Mouse (Mus musculus) monocyte, adult 2 months (primary cell): ENCODE measurements around the gene Atp1b3.
"Not testable (repeated sequence)": the region's sequence is repeated elsewhere in the genome, so short reads cannot be mapped to it uniquely, and the experiment has no call there.

Experiments
- DNase-seq, 2 experiments: peaks; one replicate each; pipeline ENCODE4 v3.0.0; 2022; ENCODE audit warnings: low spot score in 2 of 2, low read depth in 1 of 2

Gene Atp1b3

DNA sequence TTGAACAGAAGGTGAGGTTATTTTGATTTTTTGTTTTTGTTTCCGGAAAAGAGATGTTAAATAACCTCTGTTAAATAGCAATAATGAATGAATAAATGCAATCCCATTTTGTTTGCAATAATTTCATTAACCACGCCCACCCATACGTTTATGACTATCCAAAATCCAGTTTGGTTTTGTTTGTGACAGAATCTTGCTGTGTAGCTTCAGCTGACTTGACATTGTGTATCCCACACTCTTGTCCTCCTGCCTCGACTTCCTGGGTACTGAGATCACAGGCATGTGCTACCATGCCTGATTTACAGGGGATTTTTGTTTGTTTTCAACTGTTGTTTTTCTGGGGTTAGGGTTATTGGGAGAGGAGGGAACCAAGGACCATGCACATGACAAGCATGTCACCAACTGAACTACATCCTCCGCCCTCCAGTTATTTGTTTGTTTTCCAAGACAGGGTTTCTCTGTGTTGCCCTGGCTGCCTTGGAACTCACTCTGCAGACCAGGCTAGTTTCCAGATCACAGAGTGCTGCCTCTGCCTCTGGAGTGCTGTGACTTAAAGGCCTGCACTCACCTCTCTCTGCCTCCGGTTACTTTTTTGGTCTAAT is 1.1 kb upstream of the Atp1b3 start:
- no peak for DNase-seq

DNA sequence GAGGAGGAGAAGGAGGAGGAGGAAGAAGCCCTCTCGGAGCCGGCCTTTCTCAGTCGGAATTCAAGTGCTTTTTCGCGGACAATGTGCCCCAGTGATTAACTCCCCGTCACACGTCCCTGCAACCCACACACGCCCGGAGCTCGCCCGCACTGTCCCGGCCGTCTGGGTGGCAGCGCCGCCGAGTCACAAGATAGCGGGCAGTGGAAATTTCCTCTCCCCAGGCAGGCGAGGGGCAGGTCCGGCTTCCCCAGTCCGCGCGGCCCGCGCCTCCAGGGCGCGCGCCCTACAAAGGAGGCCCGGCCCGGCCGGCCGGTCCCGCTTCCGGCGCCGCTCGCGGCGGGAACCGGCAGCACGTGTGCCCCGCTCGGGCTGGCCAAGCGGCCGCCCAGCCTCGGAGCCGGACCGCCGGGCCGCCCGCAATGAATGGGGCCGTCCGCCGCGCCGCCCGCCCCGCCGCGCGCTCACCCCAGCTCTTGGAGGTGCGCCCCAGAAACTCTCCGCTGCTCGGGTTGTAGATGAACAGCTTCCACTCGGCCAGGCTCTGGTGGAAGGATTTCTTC is 581 bp downstream of the Atp1b3 start:
- peak in 1 of 2 experiments; percentile 69 for DNase-seq

DNA sequence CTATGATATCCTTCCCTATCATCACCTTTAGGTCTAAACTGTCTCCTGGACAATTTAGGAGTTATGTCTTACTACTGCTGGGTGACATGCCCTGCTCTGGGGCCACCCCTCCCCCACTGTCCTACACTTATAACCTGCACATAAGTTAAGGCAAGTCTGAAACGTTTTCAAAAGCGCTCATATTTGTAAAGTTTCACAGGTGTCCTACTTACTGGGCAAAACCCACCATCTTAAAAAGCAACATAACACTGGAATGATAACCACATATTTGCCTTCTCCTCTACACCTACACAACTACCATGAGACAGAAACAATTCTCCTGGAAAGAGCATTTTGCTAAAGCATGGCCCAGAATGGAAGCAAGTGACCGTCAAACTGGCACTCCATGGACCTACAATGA is 4.2 kb downstream of the Atp1b3 start:
- DNase-seq: no peak

DNA sequence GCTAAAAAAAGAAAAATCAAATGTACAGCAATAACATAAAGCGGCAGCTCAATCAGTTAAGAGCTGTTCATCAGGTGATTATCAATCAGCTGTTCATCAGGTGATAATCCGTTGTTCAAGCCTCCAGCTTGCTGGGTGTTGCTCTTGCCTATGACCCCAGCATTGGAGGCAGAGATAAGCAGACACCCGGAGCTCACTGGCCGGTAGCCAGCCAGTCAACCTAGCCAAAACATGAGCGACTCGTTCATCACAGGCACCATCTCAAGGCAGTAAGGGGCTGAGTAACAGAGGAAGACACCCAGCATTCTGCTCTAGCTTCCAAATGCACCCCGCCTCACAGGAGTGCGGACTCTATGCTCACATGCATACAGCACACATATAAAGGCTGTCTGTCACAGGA is 10.4 kb downstream of the Atp1b3 start:
- DNase-seq: no peak

DNA sequence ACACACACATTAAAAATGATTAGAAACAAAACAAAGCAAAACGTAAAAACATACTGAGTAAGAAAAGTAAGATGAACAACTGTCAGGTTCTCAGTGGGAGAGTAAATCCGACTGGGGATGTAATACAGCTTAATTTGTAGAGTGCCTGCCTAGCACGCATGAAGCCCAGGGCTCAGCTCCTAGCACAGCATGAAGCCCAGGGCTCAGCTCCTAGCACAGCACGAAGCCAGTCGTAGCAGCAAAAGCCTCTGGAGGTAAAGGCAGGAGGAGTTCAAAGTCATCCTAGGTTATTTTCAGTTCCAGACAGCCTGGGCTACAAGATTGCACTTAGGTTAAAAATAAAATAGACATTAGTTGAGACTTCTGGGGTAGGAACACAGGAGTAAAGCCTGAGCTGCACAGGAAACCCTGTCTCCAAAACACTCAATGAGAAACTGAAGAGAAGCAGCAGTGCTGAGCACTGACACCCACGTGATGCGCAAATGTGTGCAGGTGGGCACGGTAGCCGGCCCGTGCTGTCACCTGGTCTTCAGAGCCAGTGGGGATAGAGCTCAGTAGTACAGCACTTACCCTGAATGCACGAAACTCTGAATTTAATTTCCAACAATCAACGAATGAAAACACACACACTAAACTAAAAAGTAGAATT is 11.0 kb downstream of the Atp1b3 start:
- no peak for DNase-seq

DNA sequence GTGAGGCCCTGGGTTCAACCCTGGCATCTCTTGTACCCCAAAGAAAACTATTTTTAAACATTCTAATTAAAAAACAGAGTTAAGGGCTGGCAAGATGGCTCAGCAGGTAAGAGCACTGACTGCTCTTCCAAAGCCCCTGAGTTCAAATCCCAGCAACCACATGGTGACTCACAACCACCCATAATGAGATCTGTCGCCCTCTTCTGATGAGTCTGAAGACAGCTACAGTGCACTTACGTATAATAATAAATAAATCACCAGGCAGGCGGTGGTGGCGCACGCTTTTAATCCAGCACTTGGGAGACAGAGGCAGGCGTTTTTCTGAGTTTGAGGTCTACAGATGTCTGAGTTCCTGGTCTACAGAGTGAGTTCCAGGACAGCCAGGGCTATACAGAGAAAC is 12.5 kb downstream of the Atp1b3 start:
- not testable (repeated sequence) for DNase-seq

DNA sequence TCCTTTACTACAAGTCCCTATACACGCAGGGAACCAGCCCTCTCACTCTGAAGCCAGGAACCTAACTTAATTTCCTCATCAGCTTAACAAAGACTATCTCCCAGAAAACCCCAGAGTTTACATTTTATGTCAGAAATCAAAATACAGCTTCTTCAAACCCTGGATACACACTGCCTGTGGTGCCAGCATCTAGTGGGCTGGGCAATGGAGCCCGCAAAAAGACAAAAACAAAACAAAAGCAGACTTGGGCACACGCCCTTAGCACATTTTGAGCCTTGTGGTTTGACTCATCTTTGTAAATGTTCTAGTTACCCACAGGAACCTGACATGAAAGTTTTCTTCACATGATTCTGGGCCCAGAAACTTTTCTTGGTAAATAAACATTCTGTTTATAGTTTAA is 13.8 kb downstream of the Atp1b3 start:
- no peak for DNase-seq

DNA sequence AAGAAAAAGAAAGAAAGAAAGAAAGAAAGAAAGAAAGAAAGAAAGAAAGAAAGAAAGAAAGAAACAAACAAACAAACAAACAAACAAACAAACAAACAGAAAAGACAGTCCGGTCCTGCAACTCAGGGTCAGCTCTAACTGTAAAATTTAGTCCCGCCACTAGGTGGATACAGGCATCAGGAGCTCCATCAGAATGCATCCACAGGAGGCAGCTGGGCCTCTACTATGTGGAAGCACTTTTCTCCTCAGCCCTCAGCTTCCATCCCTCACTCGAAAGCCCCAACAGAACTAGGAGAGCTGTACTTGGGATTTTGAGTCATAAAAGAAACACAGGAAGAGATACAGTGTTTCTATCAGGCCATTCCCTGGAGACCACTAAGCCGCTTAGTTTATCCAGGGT is 14.2 kb downstream of the Atp1b3 start:
- DNase-seq: peak in 1 of 2 experiments; percentile 16

DNA sequence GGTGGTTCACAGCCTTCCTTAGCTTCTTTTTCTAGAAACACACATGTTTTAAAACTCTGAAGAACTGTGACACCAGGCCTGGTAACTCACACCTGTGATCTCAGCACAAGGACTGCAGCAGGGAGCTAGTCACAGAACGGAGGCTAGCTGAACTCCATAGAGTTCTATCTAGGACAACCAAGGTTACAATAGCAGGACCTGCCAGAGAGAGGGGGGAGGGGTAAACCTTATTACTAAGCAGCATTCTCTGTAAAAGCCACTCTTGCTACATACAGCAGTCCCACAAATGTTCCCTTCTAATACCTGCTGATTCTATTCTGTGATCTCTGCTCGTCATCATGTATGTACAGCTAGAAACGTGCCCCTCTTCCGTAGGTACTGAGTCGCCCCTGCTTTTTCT is 15.4 kb downstream of the Atp1b3 start:
- no peak for DNase-seq

DNA sequence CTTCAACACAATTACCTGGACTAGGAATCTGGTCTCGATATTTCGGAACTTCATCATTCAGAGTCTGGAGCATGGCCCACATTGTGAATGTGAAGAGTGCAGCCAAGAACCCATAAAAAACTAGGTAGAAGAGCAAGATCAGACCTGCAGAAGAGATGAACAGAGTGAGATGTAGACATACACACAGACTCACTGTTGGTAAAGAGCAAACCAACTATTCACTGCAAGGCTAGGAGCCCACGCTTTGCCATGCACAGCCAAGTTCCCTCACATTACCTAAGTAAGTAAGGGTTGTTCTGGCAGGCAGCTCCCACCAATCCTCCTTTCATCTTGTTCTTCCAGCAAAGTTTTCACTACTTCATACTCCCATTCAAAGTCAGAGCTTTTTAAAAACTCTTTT is 18.5 kb downstream of the Atp1b3 start:
- DNase-seq: no peak

DNA sequence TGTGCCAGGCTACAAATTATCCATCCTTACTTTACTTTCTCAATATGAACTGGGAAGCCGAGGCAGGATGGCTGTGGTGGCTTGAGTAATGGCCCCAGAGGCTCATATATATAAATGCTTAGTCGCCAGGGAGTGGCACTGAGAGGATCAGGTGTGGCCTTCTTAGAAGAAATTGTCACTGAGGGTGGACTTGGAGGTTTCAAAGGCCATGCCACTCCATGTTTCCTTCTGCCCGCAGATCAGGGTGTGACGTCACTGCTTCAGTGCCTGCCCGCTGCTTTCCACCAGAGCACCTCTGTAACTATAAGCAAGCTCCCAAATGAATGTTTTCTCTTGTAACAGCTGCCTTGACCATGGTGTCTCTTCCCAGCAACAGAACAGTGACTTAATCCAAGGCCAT is 33.1 kb downstream of the Atp1b3 start:
- DNase-seq: no peak

DNA sequence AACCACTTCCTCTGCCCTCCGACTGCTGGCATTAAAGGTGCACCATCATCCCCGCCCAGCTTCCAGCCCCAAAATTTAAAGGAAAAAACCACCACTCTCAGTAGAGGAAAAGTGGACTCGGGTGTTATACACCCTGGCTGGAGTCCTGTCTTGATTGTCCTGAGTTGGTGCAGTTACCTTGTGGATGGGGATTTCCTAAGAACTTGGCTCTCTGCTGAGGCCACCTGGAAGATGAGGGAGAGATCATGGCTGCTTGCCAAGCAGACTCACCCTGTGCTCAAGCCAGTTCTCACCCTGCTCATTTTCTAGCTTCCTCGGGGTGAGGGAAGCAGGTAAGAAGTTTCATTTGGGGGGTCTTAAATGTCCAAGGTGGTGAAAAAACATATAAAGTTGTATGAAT is 36.0 kb downstream of the Atp1b3 start:
- DNase-seq: no peak

DNA sequence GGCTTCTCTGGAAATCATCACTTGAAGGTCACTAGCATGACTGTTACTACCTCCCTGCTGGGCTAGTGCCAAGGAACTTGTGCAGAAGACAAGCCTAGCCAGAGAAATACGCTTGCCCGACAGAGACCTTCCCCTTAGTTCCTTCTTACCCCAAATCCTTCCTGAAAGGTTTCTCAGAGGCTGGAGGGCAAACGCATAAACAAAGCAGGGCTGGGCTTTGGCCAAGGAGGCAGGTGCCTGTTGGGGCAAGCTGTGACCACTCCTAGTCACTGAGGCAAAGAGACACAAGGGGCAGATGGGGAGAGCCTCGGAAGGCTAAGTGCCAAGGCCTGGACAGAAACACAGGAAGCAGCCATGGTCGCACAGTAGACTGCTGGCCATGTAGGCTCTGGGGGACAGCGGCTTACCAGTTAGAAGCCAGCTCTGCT is 37.7 kb downstream of the Atp1b3 start:
- no peak for DNase-seq

DNA sequence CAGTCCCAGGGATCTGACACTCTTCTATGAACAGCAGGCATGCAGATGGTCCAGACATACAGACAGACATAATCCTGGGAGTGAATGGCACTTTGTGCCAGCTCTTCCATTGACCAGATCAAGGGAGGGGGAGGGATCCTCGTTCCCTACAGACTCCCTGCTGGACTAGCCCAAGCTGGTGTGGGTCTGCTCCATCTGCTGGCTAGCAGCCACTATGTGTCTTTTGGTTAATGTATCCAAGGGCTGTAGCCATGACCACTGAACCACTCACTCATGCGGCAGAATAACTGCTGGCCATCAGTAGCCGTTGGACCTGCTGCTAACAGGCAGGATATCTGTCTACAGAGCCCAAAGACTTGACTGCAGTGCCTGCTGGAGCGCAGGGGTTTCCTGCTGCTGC is 39.7 kb downstream of the Atp1b3 start:
- no peak for DNase-seq

DNA sequence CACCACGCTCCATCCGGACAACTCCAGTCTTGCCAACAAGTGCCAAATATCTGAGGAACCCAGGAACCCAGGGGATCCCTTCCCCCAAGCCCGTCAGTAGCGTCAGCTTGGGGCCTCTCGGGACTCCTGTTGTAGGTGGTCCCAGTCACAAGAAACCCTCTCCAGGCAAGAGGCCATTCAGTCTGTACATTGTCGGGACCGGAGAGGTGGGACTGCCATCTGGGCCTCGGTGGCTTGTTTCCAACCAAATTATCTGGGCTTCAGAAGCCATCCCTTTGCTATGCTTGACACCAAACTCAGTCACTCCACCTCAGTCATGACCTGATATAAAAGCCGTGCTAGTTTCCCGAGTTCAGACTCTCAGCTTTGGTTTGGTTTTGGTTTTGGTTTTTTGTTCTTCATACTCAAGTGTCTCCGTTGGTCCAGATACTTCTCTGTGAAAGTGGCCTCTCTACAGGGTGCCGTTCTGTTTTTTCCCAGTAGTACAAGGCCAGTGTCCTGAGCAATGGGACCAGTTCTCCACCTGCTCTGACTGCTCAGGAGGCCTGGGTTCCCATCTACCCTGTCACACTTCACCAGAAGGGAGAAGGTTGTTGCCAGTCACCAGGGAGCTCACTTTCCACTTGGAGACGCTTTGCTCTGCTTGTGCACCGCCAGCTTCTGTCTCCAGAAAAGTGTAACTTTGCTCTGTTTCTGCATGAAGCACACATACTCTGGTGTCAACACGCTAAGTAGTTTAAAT is 41.7 kb downstream of the Atp1b3 start:
- DNase-seq: no peak

DNA sequence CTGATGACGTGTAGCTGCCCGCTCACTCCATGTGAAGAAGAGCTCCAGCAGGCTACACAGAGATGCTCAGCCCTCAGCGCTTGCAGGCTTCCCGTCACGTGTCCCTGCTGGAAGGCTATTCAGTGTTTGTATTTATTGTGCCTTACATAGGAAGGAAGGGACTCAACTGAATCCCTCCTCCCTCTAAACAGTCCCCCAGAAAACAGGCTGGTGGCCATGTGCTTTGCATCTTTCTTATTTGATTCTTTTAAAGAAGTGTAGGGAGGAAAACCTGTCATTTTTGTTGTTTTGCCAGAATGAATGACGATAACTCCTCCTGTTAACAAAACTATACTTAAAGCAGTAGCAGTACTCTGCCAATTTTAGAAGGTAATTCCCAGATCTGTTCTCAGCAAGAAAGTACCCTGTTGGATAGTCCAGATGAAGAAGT is 43.7 kb downstream of the Atp1b3 start:
- DNase-seq: no peak

DNA sequence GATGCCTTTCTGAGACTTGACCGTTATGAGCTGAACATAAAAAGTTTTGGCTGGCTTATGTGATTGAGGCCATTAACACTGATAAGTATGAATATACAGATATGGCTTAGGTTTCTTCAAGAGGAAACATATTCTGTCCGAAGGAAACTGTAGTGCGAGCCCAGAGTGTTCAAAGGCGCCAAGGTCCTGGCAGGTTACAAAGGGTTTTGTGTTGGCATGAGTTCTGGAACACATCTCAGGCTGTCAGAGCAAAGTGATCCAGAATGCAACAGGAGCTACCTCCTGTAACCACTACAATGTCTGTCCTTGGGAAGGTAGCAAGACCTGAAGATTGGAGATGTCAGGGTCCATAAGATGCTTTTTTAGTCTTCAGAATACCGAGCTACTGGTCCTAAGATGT is 44.9 kb downstream of the Atp1b3 start:
- DNase-seq: no peak

DNA sequence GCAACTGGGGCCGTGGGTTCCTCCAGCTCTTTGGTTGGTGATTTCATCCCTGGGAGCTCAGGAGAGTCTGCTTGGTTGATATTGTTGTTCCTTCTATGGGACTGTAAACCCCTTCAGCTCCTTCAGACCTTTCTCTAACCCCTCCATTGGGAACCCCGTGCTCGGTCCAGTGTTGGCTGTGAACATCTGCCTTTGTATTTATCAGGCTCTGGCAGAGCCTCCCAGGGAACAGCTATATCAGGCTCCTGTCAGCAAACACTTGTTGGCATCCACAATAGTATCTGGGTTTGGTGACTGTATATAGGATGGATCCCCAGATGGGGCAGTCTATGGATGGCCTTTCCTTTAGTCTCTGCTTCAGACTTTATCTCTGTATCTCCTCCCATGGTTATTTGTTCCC is 52.2 kb downstream of the Atp1b3 start:
- no peak for DNase-seq

DNA sequence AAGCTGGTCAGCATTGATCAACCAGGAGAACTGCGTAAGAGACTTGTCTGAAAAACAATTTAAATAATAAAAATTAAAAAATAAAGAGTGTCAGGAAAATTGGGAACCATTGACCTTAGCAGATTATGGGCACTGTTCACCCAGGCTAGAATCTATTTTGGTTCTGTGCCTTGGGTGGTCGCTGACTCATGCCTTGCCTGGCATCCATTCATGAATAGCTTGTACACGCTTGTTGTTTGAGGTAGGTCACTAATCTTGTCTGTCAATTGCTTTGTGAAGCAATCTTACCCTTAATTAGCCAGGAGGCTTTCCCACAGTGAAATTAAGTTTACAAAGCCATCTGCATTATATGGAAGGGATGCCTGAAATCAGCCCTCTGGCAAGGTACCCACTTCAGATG is 55.4 kb downstream of the Atp1b3 start:
- no peak for DNase-seq

DNA sequence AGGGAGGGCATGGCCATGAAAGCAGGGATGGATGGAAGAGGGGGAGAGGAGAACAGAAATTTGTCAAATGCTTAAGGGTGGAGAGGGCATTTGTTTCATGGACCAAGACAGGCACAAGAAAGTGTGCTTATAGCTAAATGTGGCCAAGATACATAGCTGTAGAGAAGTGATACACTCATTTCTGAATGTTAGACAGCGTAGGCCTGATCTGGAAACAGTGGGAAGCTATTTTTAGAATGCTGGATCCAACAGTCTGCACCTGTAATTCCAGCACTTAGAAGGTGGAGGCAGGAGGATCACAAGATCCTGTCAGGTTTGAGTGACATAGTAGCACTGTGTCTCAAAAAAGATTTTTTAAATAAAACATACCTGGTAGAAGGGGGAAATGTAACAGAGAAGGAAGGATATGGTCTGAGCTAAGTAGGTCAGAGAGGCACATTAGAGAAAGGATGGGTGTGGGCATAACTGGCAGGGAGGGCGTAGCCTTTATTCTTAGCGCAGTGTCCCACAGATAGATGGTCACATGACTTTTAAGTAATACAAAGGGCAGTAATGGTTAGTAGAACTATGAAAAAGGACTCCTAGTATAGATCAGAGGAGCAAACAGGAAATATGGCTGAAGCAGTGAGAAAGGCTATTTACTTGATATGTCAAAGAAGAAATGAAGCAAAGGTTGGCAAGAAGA is 64.8 kb downstream of the Atp1b3 start:
- DNase-seq: no peak

DNA sequence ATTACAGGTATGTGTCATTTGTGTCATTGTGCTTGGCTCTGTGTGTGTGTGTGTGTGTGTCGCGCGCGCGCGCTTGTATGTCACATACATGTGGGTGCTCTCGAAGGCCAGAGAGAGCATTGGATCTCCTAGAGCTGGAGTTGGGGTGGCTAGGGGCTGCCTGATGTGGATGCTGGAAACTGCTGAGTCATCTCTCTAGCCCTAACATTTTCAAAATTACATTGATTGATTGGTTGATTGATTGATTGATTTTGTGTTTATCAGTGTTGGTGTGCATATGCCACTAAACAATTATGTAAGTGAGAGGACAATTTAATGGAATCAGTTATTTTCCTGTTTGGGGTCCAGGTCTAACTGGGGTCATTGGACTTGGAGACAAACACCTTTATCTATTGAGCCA is 72.1 kb downstream of the Atp1b3 start:
- no peak for DNase-seq

DNA sequence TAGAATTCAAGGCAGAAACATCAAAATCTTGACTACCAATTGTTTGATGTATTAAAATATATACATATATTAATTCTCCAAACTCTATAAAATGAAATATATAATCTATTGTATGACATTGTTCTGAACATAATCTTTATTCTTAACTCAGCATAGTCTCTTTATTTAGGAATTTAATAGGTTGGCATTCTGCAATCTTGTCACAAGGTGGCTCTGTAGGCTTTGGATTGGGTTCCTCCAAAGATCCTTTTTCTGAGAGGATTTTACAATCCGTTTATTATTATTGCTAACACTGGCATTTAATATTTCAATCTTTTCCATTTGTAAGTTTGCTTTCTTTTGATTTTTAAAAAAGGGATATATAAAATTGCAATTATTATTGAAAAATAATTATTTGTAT is 79.3 kb downstream of the Atp1b3 start:
- DNase-seq: no peak
